Mouse (Mus musculus) liver, embryonic 14.5 days (tissue): ENCODE results near the gene Heatr6. TPM values are rescaled to one million over a fixed set of nuclear protein-coding genes. Genes with fewer than 3 reads are reported as not detected.

Experiments
- ATAC-seq: fragments of 200-750 bp; cut with Nextera tagmentation; 2 replicates; pipeline ENCODE4 v1.8.0; 2017; ENCODE audit warnings: moderate number of reproducible peaks, mild to moderate bottlenecking, moderate library complexity; ENCODE audit not compliant: insufficient read depth
- DNase-seq, 3 experiments: peaks; one replicate each; pipeline ENCODE4 v3.0.0-alpha.2; 2012 to 2013; ENCODE audit warnings: low read depth in 3 of 3, low spot score in 3 of 3
- H3K27ac ChIP-seq: fragments of 300-500 bp; sonication (generic); 2 replicates; pipeline ENCODE4 v1.5.1; 2014; ENCODE audit warnings: moderate library complexity, mild to moderate bottlenecking, control low read depth, inconsistent platforms
- H3K27me3 ChIP-seq: fragments of 300-500 bp; sonication (generic); 2 replicates; pipeline ENCODE4 v1.6.1; 2014; ENCODE audit warnings: mild to moderate bottlenecking, low read length, moderate library complexity; ENCODE audit not compliant: control insufficient read depth, insufficient read depth
- H3K36me3 ChIP-seq: fragments of 300-500 bp; sonication (generic); replicated peaks from 2 replicates; pipeline ENCODE4 v1.6.1; 2014; ENCODE audit warnings: low read depth; ENCODE audit not compliant: control insufficient read depth, insufficient read depth
- H3K4me1 ChIP-seq, 2 experiments: fragments of 200-500 bp in 1 of 2; fragments of 300-500 bp in 1 of 2; sonication (generic) in 1 of 2; replicated peaks; 2 replicates each; pipeline ENCODE4 v1.6.1; 2012 to 2014; ENCODE audit warnings: antibody characterized with exemption in 1 of 2, inconsistent platforms in 1 of 2, low read length in 1 of 2; ENCODE audit not compliant: control insufficient read depth in 2 of 2, insufficient read depth in 2 of 2
- H3K4me2 ChIP-seq: fragments of 300-500 bp; sonication (generic); 2 replicates; pipeline ENCODE4 v1.6.1; 2014; ENCODE audit warnings: low read depth, mild to moderate bottlenecking, control low read depth, moderate library complexity
- H3K4me3 ChIP-seq, 2 experiments: fragments of 200-500 bp in 1 of 2; fragments of 300-500 bp in 1 of 2; sonication (generic) in 1 of 2; 2 replicates each; pipeline ENCODE4 v1.5.1; 2012 to 2014; ENCODE audit warnings: low read depth in 2 of 2, low read length in 2 of 2, mild to moderate bottlenecking in 2 of 2, control low read depth in 1 of 2, inconsistent platforms in 1 of 2, moderate library complexity in 1 of 2; ENCODE audit not compliant: insufficient read depth in 1 of 2
- H3K9ac ChIP-seq: fragments of 300-500 bp; sonication (generic); replicated peaks from 2 replicates; pipeline ENCODE4 v1.6.1; 2014; ENCODE audit warnings: mild to moderate bottlenecking, control low read depth, moderate library complexity
- H3K9me3 ChIP-seq: fragments of 300-500 bp; sonication (generic); 2 replicates; pipeline ENCODE4 v1.6.1; 2016; ENCODE audit warnings: low read length, mixed read lengths; ENCODE audit not compliant: control insufficient read depth
- CTCF ChIP-seq: IDR thresholded peaks from 2 replicates; pipeline ENCODE4 v1.5.1; 2016; ENCODE audit warnings: antibody characterized with exemption, low read depth, control low read depth
- EP300 ChIP-seq: IDR thresholded peaks from 2 replicates; pipeline ENCODE4 v1.6.1; 2016; ENCODE audit warnings: antibody characterized with exemption, low read depth
- WGBS: fragments of 180-500 bp; shearing (Covaris S2); extraction: QIAGEN DNeasy Blood & Tissue Kit; methylation state at CpG from one replicate; pipeline ENCODE4 v1.1.7; 2014; ENCODE audit not compliant: insufficient replicate concordance; 5-methylcytosine and 5-hydroxymethylcytosine counted together
- polyA plus RNA-seq, 2 experiments: library from polyadenylated mRNA; depleted of rRNA in 1 of 2; stranded (reverse) in 1 of 2; unstranded in 1 of 2; fragments of >200 nt; fragmentation: Nextera tagmentation in 1 of 2; extraction: Ambion mirVana in 1 of 2; gene quantifications; 2 replicates each; pipeline versions ENCODE4 v1.2.1 to v1.2.3; 2012 to 2014

Gene Heatr6
- polyA plus RNA-seq, 2 experiments: 3.8 to 5.6 TPM

DNA sequence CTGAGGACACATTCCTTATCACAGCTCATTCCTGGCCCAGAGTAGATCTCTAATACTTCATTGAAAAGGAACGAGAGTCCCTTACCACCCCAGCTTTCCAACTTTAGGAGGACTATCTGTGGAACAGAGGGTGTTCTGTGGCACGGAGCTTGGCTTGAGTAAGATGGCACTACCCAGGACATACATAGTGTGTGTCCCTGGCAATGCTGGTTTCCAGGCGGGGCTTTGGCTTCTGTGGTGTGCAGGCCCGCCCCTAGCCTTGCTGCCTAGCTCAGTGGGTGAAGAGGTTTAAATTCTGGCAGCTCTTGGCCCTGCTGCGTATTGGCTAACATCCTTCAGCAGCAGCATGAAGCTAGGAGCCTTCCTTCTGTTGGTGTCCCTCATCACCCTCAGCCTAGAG is 6.8 kb upstream of the Heatr6 start, which contains the start of gene Wfdc21:
Gene Wfdc21, plus strand, starts transcription at position 260 of the 400 bp plus-strand sequence.
- peaks cover 0 to under 1% of the 10 kb centered on the region in 2 experiments; a peak in 2 of 4 replicates for H3K4me1 ChIP-seq
- no peak within 1 kb of the TSS for H3K27ac ChIP-seq
- no peaks in the 10 kb centered on the region for H3K27me3 ChIP-seq
- H3K9ac ChIP-seq: no peak within 1 kb of the TSS
- no peak for DNase-seq
- no peak for ATAC-seq
- no peaks in the 10 kb centered on the region; the same call in 1 of the 2 replicates for H3K9me3 ChIP-seq
- H3K4me3 ChIP-seq: no peak within 1 kb of the TSS
- no peak within 1 kb of the TSS for H3K4me2 ChIP-seq
- TF ChIP-seq CTCF (no peak), EP300 (no peak)
- no peaks in the 10 kb centered on the region for H3K36me3 ChIP-seq
- WGBS: 53% methylated on average over 5 of the region's 5 CpGs

DNA sequence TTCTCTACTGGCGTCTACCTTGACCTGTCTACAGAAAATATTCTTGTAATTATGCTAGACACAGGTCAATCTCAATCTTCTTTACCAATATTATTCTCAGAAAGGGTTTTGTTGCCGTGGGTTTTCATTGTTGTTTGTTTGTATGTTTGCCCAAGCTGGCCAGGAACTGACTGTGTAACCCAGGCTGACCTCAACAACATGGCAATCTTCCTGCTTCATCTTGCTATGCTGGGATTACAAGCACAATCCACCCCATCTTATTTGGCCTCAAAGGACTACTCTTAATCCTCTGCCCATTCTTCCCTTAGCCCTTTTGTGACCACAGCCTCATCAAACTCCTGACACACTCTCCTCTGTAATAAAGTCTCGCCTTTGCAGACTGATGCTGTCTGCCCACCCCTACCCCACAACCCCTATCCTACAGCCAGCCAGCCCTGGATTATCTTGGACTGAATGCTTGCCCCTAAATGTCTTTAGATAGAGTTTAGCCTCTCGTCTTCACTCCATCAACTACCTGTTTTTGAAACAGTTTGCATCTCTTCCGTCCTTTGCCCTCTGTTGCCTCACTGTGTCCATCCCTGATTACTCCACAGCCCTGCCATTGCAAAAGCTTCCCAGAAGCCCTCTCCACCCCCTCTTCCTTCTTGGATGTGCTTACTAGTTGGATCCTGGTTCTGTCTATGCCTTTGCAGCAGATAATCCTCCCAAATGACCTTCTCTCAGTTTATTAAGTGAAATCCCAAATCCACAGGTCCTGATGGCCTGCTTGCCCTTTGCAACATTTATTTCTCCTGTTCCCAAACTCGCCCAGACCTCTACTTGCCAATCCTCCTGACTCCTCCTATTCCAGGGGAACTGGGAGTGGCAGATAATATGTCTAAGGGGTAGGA is 5.9 kb upstream of the Heatr6 start:
- TF ChIP-seq CTCF (no peak), EP300 (no peak)
- ATAC-seq (no peak), DNase-seq (peak in 2 of 3 experiments; percentile 6 to 9)
- H3K27ac ChIP-seq: no peak overlapping the region
- H3K9me3 ChIP-seq: no peaks in the 10 kb centered on the region; the same call in 1 of the 2 replicates
- H3K4me3 ChIP-seq: no peak overlapping the region
- no peaks in the 10 kb centered on the region for H3K36me3 ChIP-seq
- H3K4me2 ChIP-seq: no peak overlapping the region
- 43% methylated on average over 6 of the region's 6 CpGs for WGBS
- no peak overlapping the region for H3K9ac ChIP-seq
- no peaks in the 10 kb centered on the region; a peak in 2 of 4 replicates for H3K4me1 ChIP-seq
- no peaks in the 10 kb centered on the region for H3K27me3 ChIP-seq

DNA sequence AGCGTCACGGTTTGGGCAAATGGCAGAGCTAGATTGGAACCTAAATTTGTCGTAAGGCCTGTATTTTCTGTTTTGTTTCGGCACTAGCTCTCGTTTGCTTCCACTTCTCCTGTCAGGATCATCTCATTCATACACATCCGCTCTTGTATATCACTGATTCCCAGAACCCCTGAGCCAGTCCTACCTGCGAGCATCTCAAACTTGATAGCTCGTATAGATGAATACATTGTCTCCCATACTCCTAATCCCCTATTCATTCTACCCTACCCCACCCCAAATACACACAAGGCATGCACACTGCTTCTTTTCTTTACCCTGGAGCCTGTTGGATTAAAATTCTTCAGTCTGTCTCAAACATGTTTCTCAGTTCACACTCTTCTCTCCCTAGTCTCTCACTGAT is 731 bp downstream of the Heatr6 start:
- TF ChIP-seq CTCF: no peak
- H3K4me1 ChIP-seq: peaks cover 2 to 13% of the 10 kb centered on the region in 2 experiments
- H3K9me3 ChIP-seq: no peaks in the 10 kb centered on the region; the same call in 1 of the 2 replicates
- no peak overlapping the region for H3K27ac ChIP-seq
- peak overlapping the region; percentile 93 for H3K4me3 ChIP-seq
- peaks cover 11% of the 10 kb centered on the region for H3K36me3 ChIP-seq
- 8% methylated on average over 8 of the region's 8 CpGs for WGBS
- peak overlapping the region; percentile 80 for H3K9ac ChIP-seq
- peak overlapping the region; percentile 86 for H3K4me2 ChIP-seq
- H3K27me3 ChIP-seq: no peaks in the 10 kb centered on the region
- DNase-seq: no peak
- no peak for ATAC-seq

- whole genome bisulfite sequencing: 71% methylated on average over 9 of the region's 9 CpGs
- no peak overlapping the region for H3K9ac ChIP-seq
- peaks cover 18% of the 10 kb centered on the region for H3K36me3 ChIP-seq
- DNase-seq: no peak
- no peak overlapping the region for H3K4me2 ChIP-seq
- no peak overlapping the region for H3K27ac ChIP-seq
- no peak overlapping the region for H3K4me3 ChIP-seq
- H3K4me1 ChIP-seq: no peaks in the 10 kb centered on the region
- H3K27me3 ChIP-seq: no peaks in the 10 kb centered on the region
- no peak for ATAC-seq
- no peak for TF ChIP-seq CTCF
- TF ChIP-seq EP300: no peak
- H3K9me3 ChIP-seq: no peaks in the 10 kb centered on the region
These were observed 13.8 kb downstream of the Heatr6 start for GRCm38 (mm10) chr11:83767306-83767705.

DNA sequence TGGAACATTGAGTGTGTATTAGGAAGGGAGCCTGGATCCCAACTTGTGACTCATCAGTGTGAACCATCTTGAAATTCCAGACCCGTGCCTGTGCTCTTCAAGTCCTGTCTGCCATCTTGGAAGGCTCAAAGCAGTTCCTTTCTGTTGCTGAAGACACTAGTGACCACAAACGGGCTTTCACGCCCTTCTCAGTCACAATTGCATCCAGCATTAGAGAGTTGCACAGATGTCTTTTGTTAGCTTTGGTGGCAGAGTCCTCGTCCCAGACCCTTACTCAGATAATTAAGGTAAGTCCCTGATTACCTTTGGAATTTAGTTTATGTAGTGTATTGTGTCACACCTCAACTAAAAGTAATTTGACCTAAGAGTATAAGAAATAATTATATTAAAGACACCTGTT is 15.5 kb downstream of the Heatr6 start:
- no peak overlapping the region for H3K4me2 ChIP-seq
- no peaks in the 10 kb centered on the region for H3K9me3 ChIP-seq
- H3K4me1 ChIP-seq: no peaks in the 10 kb centered on the region
- no peak for ATAC-seq
- H3K9ac ChIP-seq: no peak overlapping the region
- peaks cover 18% of the 10 kb centered on the region for H3K36me3 ChIP-seq
- H3K27me3 ChIP-seq: no peaks in the 10 kb centered on the region
- H3K27ac ChIP-seq: no peak overlapping the region
- no peak overlapping the region for H3K4me3 ChIP-seq
- WGBS: 73% methylated on average over 4 of the region's 4 CpGs
- TF ChIP-seq CTCF: no peak
- TF ChIP-seq EP300: no peak
- DNase-seq: no peak
